Mouse (Mus musculus) kidney, adult 2 months (tissue): ENCODE results near the gene Lrmda.

Source experiments
- CTCF ChIP-seq: fragments of 200-500 bp; conservative IDR thresholded peaks from 2 replicates; pipeline ENCODE4 v1.5.1; 2011; ENCODE audit warnings: low read depth, mild to moderate bottlenecking, control low read depth, low read length, moderate library complexity, mixed read lengths; ENCODE audit not compliant: insufficient read depth, insufficient read length
- POLR2A ChIP-seq: fragments of 200-500 bp; IDR thresholded peaks from one replicate; pipeline ENCODE4 v1.6.1; 2011; ENCODE audit warnings: low read depth, low read length, control low read depth

- no peak for TF ChIP-seq CTCF
- no peak for TF ChIP-seq POLR2A
These were observed 911.1 kb downstream of the Lrmda start for GRCm38 (mm10) chr14:22930488-22931046.
